Mouse (Mus musculus): ENCODE measurements around the gene Slc35b4.

Gene Slc35b4

GRCm38 (mm10) chr6:34170844-34171494 is 5.9 kb downstream of the Slc35b4 start:
- 78% methylated on average over 7 of the region's 7 CpGs for WGBS

- WGBS, result 54% methylated on average over 3 of the region's 3 CpGs
Observed at GRCm38 (mm10) chr6:34168834-34169233, 8.1 kb downstream of the Slc35b4 start.

GRCm38 (mm10) chr6:34163014-34163413 is 13.9 kb downstream of the Slc35b4 start:
- 88% methylated on average over 9 of the region's 9 CpGs for WGBS

GRCm38 (mm10) chr6:34162607-34163006 is 14.3 kb downstream of the Slc35b4 start:
- 71% methylated on average over 2 of the region's 2 CpGs for WGBS

- WGBS, result 91% methylated on average over 7 of the region's 7 CpGs
Observed at GRCm38 (mm10) chr6:34161511-34161910, 15.4 kb downstream of the Slc35b4 start.

- WGBS, result 92% methylated on average over 7 of the region's 7 CpGs
Observed at GRCm38 (mm10) chr6:34160816-34161310, 16.0 kb downstream of the Slc35b4 start.

GRCm38 (mm10) chr6:34159998-34160815 is 16.7 kb downstream of the Slc35b4 start:
- WGBS, result 91% methylated on average over 23 of the region's 23 CpGs

GRCm38 (mm10) chr6:34156841-34157748 is 19.8 kb downstream of the Slc35b4 start:
- 80% methylated on average over 14 of the region's 14 CpGs for WGBS

GRCm38 (mm10) chr6:34156057-34156456 is 20.9 kb downstream of the Slc35b4 start:
- WGBS, result 37% methylated on average over 5 of the region's 5 CpGs

- WGBS, result 76% methylated on average over 15 of the region's 15 CpGs
Observed at GRCm38 (mm10) chr6:34155137-34155804, 21.6 kb downstream of the Slc35b4 start.

GRCm38 (mm10) chr6:34154202-34154601 is 22.7 kb downstream of the Slc35b4 start:
- 16% methylated on average over 3 of the region's 3 CpGs for WGBS

- 46% methylated on average over 18 of the region's 18 CpGs for WGBS
Observed at GRCm38 (mm10) chr6:34153069-34154052, 23.6 kb downstream of the Slc35b4 start.

- WGBS, result 88% methylated on average over 1 of the region's 1 CpGs
Observed at GRCm38 (mm10) chr6:34149821-34150220, 27.1 kb downstream of the Slc35b4 start.

GRCm38 (mm10) chr6:34149066-34149465 is 27.8 kb downstream of the Slc35b4 start:
- WGBS, result 80% methylated on average over 9 of the region's 9 CpGs

GRCm38 (mm10) chr6:34148639-34149038 is 28.3 kb downstream of the Slc35b4 start:
- WGBS, result 84% methylated on average over 7 of the region's 7 CpGs

- 94% methylated on average over 3 of the region's 3 CpGs for whole genome bisulfite sequencing
Observed at GRCm38 (mm10) chr6:34148021-34148420, 28.9 kb downstream of the Slc35b4 start.

GRCm38 (mm10) chr6:34146042-34146441 is 30.9 kb downstream of the Slc35b4 start:
- 72% methylated on average over 6 of the region's 6 CpGs for WGBS

GRCm38 (mm10) chr6:34142931-34143330 is 34.0 kb downstream of the Slc35b4 start:
- WGBS, result 77% methylated on average over 11 of the region's 11 CpGs

- 93% methylated on average over 3 of the region's 3 CpGs for WGBS
Observed at GRCm38 (mm10) chr6:34138366-34138765, 38.5 kb downstream of the Slc35b4 start.

- 91% methylated on average over 9 of the region's 9 CpGs for WGBS
Observed at GRCm38 (mm10) chr6:34132391-34132790, 44.5 kb downstream of the Slc35b4 start.
